Mouse (Mus musculus) midbrain, embryonic 11.5 days (tissue): ENCODE measurements around the gene Hcrtr1. TPM values are rescaled to one million over a fixed set of nuclear protein-coding genes. Genes with fewer than 3 reads are reported as not detected.

ENCODE experiments used
- polyA plus RNA-seq: library from polyadenylated mRNA; unstranded; fragments of >200 nt; fragmentation: Nextera tagmentation; extraction: Ambion mirVana; gene quantifications from 2 replicates; pipeline ENCODE4 v1.2.1, GENCODE M21; 2014

The Hcrtr1 gene
- polyA plus RNA-seq, 1 experiment from 2014 or later = 0.18 TPM

Other genes starting within 250 kb of the Hcrtr1 start
- gene Spocd1, start 210.1 kb downstream of the Hcrtr1 start, polyA plus RNA-seq = not detected in 2 replicates
- gene Adgrb2, start 154.5 kb downstream of the Hcrtr1 start, polyA plus RNA-seq = 2.3 and 3.0 TPM in 2 replicates
- gene Col16a1, start 91.5 kb downstream of the Hcrtr1 start, polyA plus RNA-seq = 5.8 and 6.9 TPM in 2 replicates
- gene Pef1, start 36.8 kb downstream of the Hcrtr1 start, polyA plus RNA-seq = 71.6 and 72.3 TPM in 2 replicates
- 5.1 and 6.1 TPM in 2 replicates for gene Tinagl1, start 35.8 kb upstream of the Hcrtr1 start, polyA plus RNA-seq
- not detected in 2 replicates for gene Gm853, start 83.0 kb upstream of the Hcrtr1 start, polyA plus RNA-seq
- 44.0 and 50.9 TPM in 2 replicates for gene Serinc2, start 139.8 kb upstream of the Hcrtr1 start, polyA plus RNA-seq
- 16.7 and 18.6 TPM in 2 replicates for gene Fabp3, start 169.2 kb upstream of the Hcrtr1 start, polyA plus RNA-seq
- not detected in 2 replicates for gene Gm10570, start 169.3 kb upstream of the Hcrtr1 start, polyA plus RNA-seq
- 81.2 and 84.7 TPM in 2 replicates for gene Zcchc17, start 220.6 kb upstream of the Hcrtr1 start, polyA plus RNA-seq
- 220 and 223 TPM in 2 replicates for gene Snrnp40, start 220.8 kb upstream of the Hcrtr1 start, polyA plus RNA-seq